Mouse (Mus musculus): ENCODE measurements at regions not wholly inside any gene's neighbourhood (a gene's known extent, or its start where the extent isn't known, plus 50 kb on each side); places are given as distances from the start of the nearest gene placed in this dataset.

DNA sequence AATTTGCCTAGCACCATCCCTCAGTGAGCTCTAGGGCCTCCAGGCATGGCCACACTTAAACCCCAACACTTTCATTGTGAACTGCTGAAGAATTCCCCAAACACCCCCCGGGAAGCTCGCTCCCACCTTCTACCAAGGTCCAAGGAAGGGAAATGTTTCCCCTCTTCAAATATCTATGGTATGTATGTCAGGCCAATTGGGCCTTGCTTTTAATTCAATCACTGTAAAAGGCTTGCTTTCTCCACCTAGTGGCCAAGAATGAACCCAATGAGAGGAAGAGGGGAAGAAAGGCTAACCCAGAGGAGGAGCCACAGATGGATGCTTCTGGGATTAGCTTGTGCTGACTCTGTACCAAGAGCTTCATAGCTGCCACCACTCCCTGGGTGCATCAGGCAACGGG, 336.3 kb upstream of the Tgfbr2 start:
- DNase-seq, result peak in 1 of 2 experiments; percentile 13

- no peak for DNase-seq
Observed at GRCm38 (mm10) chr9:116507756-116508155, 332.6 kb upstream of the Tgfbr2 start.

DNA sequence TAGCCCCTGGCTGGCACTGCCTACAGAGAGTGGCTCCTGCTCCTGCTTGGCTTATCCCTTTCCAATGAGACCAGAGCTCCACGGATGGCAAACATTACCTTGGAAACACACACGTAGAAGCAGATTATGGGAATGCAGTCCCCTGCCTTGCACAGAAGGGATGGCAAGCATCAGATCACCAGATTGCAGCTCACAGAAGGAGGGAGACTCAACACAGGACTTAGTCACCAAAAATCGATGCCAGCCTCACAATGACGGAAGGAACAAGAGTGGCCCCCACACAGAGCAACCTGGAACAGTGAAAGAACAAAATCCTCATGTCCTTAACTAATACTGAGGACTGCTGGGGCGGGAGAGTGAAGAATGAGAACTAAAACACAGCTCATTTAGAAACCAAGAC, 327.7 kb upstream of the Tgfbr2 start:
- DNase-seq, result no peak

- DNase-seq, result no peak
Observed at GRCm38 (mm10) chr9:116500951-116501350, 325.8 kb upstream of the Tgfbr2 start.

DNA sequence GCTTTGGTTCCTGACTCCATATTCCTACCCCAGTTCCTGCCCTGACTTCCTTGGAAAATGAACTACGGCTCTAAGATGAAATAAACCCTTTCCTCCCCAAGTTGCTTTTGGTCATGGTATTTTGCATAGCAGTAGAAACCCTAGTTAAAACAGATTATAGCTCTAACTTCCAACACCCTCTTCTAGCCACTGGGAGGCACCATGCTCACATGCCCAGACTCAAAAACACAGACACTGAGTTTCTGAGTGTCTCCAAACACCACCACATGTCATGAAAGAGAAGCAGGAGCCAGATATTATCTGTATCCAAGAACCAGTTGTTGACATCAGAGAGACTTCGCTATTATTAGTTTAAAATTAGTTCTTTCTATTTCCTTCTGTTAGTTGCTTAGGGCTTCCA, 316.1 kb upstream of the Tgfbr2 start:
- DNase-seq, result no peak

DNA sequence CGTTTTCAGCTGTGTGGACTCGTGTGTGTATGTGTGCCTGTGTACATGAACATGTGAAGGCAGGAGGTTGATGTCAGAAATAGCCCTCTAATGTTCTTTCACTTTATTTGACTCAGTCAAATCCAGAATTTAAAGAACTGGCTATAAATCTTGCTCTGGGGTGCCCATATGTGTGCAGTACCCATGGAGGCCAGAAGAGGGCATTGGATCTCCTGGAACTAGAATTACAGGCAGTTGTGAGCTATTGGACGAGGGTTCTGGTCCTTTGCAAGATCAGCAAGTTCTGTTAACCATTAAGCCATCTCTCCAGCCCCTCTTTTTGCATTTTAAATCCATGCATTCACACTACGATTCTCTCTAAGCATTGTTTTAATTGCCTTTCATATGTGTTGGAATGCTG, 314.6 kb upstream of the Tgfbr2 start:
- peak in 1 of 2 experiments; percentile 53 for DNase-seq

- DNase-seq, result no peak
Observed at GRCm38 (mm10) chr9:116489273-116489672, 314.1 kb upstream of the Tgfbr2 start.

GRCm38 (mm10) chr9:116477309-116477708, 302.1 kb upstream of the Tgfbr2 start:
- DNase-seq, result no peak

DNA sequence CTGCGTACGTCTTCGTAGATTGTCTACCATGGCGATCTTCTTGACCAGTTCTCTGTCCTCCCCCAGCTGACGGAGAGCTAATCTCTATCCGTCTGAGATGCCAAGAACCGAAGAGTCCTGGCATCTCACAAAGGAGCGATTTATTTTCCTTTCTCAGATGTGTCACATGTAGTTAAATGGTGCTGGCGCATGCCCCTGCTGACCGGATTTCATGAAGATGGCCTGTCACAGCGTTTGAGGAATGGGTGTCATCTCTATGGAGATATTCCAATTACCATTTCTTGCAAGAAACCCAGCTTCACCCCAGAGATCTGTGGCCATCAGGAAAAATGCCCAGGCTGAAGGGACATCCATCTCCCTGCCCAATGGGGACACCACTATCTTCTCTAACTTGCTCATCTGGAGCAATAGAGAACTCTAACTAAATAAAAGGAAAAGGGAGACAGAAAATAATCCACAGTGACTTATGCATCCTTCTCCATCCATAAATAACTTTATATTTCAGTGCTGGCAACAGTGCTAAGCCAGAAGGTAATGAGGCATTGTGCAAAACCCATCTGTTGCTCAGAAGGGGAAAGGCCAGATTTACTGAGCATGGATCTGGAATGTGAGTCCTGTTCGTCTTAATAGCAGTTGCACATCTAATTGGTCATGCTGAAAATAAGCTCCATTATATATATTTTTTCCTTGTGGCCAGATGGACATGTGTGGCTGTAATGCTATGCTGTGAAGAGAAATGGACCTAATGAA, 300.2 kb upstream of the Tgfbr2 start:
- DNase-seq, result no peak

DNA sequence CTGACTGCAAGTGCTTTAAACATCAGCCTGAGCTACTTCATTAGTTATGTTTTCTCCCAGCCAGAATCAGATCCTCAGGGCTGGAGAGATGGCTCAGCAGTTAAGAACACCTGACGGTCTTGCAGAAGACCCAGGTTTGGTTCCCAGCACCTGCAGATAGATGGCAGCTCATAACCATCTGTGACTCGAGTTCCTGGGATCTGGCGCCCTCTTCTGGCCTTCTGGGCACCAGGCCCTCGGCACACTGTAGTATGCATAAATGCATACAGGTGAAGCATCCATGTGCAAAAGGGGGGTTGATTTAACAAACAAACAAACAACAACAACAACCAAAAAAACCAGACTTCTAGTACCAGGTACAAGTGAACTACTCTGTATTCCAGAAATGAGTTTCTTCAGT, 297.7 kb upstream of the Tgfbr2 start:
- DNase-seq, result no peak

DNA sequence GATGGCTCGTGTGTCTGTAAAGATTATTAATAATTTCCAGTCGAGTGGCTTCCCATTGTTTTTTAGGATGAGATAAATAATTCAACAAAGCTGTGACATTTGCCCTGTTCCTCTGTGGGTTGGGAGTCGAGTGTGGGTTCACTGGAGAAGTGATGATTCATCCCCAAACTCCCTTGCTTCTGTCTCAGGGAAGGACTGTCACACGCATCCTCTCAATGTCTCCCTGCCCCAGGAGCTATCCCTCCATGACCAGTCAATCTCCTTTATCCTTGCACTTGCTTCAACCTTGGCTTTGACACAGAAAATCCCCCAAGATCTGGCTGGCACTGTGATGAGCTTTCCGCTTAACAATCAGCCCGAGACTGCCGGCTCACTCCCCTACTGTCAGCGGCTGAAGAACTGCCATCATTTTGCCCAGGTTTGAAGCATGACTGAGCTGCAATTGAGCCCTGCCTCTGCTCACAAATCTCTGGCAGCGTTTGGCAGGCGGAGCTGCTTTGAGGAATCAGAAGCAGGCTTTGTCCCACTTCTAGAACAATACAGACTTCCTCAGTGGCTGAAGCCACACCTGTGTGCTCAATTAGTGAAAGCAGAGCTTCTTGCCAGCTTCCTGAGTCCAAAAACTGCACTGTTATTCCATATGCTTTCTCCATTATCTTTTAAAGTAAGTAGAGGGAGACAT, 293.6 kb upstream of the Tgfbr2 start:
- DNase-seq, result peak; percentile 8 to 44

- no peak for DNase-seq
Observed at GRCm38 (mm10) chr9:116466336-116466735, 291.2 kb upstream of the Tgfbr2 start.

GRCm38 (mm10) chr9:116464626-116465025, 289.5 kb upstream of the Tgfbr2 start:
- DNase-seq, result no peak

- DNase-seq, result no peak
Observed at GRCm38 (mm10) chr9:116462232-116462631, 287.1 kb upstream of the Tgfbr2 start.

DNA sequence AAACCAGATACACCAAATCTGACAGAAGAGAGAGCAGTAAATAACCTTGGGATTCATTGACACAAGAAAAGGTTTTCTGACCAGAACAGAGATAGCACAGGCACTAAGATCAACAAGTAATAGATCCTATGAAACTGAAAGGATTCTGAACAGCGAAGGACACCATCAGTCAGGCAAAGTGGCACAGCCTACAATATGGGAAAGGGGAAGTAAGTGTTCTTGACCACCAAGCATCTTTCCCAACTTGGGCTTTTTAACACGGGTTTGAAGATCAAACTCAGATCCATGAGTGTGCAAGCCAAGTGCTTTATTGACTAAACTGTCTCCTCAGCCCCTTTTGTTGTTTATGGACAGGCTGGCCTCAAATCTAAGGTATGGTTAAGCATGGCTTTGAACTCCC, 284.9 kb upstream of the Tgfbr2 start:
- DNase-seq, result no peak

- no peak for DNase-seq
Observed at GRCm38 (mm10) chr9:116452050-116452449, 276.9 kb upstream of the Tgfbr2 start.

GRCm38 (mm10) chr9:116450829-116451228, 275.7 kb upstream of the Tgfbr2 start:
- no peak for DNase-seq

DNA sequence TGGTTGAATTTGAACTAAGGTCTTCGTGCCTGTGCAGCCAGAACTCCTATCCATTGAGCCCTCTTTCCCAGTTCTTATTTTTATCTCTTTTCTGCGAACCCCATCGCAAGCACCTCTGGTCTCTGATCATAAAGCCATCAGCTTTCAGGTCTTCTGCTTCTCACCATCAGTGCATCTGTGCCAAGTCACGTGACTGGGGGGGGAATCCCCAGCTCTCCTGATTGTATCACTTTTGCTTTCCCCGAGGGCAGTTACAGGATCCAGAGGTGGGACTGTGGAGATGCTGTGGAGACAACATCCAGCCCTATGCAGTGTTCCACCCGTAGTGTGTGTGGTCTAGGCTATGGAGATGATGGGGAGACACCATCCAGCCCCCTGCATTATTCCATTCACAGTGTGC, 272.6 kb upstream of the Tgfbr2 start:
- no peak for DNase-seq

DNA sequence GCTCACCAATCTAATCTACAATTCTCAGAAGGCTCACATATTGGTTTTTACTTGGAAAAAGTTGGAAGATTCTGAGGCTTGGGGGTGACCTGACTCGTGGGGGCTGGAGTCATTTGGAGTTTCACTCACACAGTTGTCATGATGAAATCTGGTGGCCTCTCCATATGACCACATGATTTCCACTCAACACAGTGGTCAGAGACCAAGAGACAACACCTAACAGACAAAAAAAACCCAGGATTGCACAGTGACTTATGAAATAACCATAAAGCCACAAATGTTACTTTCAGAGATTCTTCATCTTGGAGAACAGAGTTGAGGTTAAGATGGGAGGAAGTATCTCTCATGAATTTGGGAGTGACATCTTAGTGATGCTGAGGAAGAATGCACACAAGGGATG, 263.4 kb upstream of the Tgfbr2 start:
- no peak for DNase-seq

DNA sequence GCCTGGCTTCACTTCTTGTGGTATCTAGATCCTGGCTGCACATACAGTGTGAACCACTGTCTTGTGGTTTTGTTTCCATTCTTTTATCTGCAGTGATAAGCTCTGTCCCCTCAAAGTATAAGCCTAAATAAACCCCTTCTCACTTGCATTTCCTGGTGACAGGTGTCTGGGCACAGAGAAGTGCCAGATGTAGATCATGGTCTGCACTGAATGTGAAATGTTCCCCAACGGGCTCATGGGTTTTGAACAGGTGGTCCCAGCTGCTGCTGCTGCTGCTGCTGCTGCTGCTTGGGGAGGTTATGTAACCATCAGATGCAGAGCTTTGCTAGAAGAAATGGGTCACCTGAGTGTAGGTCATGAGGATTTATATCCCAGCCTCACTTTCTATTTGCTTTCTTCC, 259.3 kb upstream of the Tgfbr2 start:
- DNase-seq, result no peak

DNA sequence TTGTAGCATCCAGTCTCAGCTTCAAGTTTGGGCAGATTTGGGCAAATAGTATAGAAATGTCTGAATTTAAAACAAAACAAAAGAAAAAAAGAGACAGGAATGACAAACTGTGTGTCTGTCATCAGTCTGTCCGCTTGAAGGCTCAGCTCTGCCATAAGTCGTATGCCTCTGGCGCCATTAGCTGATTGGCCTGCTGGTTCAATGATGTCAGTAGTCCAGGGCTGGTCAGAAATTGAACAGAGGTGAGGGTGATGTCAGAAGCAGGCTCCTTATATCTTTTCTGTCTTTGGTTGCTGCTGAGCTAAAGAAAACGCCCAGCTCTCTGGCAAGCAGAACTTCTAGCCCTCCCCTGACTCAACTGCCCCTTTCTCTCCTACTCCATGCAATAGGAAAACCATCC, 253.9 kb upstream of the Tgfbr2 start:
- no peak for DNase-seq

GRCm38 (mm10) chr9:116428475-116428874, 253.3 kb upstream of the Tgfbr2 start:
- DNase-seq, result no peak

DNA sequence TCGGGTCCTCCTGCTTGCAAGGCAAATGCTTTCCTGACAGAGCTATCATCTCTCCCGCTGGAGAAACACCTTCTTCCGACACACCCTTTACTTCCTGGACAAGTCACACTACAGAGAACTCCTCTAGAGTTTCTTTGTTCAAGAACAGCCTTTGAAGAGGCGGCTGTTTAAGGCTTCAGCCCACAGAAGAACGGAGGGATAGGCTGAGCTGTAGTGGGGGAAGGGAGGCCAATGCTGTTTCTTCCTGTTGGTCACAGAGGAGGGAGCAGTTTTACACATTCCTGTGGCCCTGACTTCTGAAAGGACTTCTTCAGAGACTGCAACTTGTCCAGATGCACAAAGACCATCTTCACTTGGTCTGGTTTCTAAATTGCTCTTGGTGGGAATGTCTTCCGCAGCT, 252.1 kb upstream of the Tgfbr2 start:
- DNase-seq, result no peak

DNA sequence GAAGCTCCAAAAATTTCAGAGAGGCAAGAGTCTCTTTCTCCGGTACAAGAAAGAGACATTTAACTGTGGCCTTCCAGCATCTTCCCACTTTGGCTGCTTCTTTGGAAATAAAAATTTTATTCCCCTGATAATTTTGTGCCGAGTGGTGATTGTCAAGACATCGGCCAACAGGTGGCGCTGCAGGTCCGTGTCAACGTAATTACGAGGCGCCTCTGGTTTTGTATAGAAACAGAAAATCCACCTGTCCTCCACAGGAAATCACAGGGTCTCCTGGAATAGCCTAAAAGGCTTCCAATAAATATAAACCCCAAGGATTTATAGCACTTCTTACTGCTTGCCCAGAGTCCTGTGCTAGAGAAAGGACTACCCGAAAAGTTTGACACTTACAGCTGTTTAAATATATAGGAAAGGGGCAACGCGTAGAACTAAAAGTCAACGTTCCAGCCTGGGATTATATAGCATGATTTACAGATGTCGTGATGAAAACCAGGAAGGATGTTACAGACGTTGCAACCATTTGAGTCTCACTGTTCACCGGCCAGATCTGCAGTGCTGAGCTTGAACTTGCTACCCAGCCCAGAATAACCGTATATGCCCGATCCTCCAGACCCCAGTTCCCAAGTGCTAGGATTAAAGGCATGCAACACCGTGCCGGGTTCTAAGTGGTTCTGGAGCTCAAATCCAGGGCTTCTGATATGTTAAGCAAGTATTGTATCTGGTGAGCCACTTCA, 251.3 kb upstream of the Tgfbr2 start:
- peak; percentile 68 to 90 for DNase-seq
